Mouse (Mus musculus) stomach, postnatal 0 days (tissue): ENCODE results near the gene Klhl20.

Source experiments
- CTCF ChIP-seq: IDR thresholded peaks from 2 replicates; pipeline ENCODE4 v1.5.1; 2016; ENCODE audit warnings: antibody characterized with exemption, low read depth, mild to moderate bottlenecking, moderate library complexity
- EP300 ChIP-seq: optimal IDR thresholded peaks from 2 replicates; pipeline ENCODE3; 2016; ENCODE audit warnings: antibody characterized with exemption

DNA sequence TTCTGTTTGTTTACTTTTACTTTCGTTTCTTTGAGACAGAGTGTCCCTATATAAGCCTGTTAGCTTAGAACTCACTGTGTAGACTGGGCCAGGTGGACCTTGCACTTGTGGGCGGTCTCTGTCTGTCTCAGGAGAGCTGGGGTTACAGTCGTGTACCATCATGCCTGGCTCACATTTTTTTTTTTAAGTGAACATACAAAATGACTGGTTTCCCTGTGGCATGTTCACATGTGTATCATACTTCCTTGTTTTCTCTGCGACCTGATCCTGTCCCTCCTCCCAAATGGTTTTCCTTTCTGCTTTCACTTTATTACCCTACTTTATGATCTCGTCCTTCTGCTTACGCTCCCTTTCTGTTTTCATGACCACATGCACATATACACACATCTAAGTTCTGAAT, 55.1 kb downstream of the Klhl20 start:
- no peak for TF ChIP-seq CTCF
- TF ChIP-seq EP300, result no peak
